Mouse (Mus musculus) embryonic facial prominence, embryonic 15.5 days (tissue): ENCODE measurements around the gene Inafm2. TPM values are rescaled to one million over a fixed set of nuclear protein-coding genes. Genes with fewer than 3 reads are reported as not detected.

Experiments
- ATAC-seq: fragments of 200-750 bp; cut with Nextera tagmentation; 2 replicates; pipeline ENCODE4 v1.8.0; 2017; ENCODE audit warnings: low read depth, moderate TSS enrichment; ENCODE audit not compliant: insufficient number of reproducible peaks, low FRiP score, low TSS enrichment
- H3K27ac ChIP-seq: fragments of 300-500 bp; sonication (generic); replicated peaks from 2 replicates; pipeline ENCODE4 v1.5.1; 2015; ENCODE audit warnings: mild to moderate bottlenecking, inconsistent platforms
- H3K27me3 ChIP-seq: fragments of 300-500 bp; sonication (generic); 2 replicates; pipeline ENCODE4 v1.6.1; 2015; ENCODE audit warnings: inconsistent platforms
- H3K36me3 ChIP-seq: fragments of 300-500 bp; sonication (generic); 2 replicates; pipeline ENCODE4 v1.6.1; 2015; ENCODE audit warnings: mild to moderate bottlenecking, inconsistent platforms
- H3K4me1 ChIP-seq: fragments of 300-500 bp; sonication (generic); 2 replicates; pipeline ENCODE4 v1.6.1; 2015; ENCODE audit warnings: inconsistent platforms
- H3K4me2 ChIP-seq: fragments of 300-500 bp; sonication (generic); replicated peaks from 2 replicates; pipeline ENCODE4 v1.6.1; 2015; ENCODE audit warnings: mild to moderate bottlenecking, inconsistent platforms
- H3K4me3 ChIP-seq: fragments of 300-500 bp; sonication (generic); replicated peaks from 2 replicates; pipeline ENCODE4 v1.5.1; 2015; ENCODE audit warnings: mild to moderate bottlenecking, inconsistent platforms
- H3K9ac ChIP-seq: fragments of 300-500 bp; sonication (generic); 2 replicates; pipeline ENCODE4 v1.6.1; 2015; ENCODE audit warnings: inconsistent platforms
- H3K9me3 ChIP-seq: fragments of 300-500 bp; sonication (generic); replicated peaks from 2 replicates; pipeline ENCODE4 v1.6.1; 2016; ENCODE audit warnings: inconsistent platforms
- WGBS: fragments of 180-500 bp; shearing (Covaris S2); methylation state at CpG from one replicate; pipeline ENCODE4 v1.1.7; 2015; 5-methylcytosine and 5-hydroxymethylcytosine counted together
- polyA plus RNA-seq: library from polyadenylated mRNA; unstranded; fragments of >200 nt; fragmentation: Nextera tagmentation; extraction: Ambion mirVana; gene quantifications from 2 replicates; pipeline ENCODE4 v1.2.1, GENCODE M21; 2015

The Inafm2 gene
- polyA plus RNA-seq, 1 experiment from 2014 or later = 15.9 TPM

- Histone ChIP-seq H3K27me3 (peaks cover 2% of the 10 kb centered on the region; the same call in 1 of the 2 replicates), H3K36me3 (no peaks in the 10 kb centered on the region), H3K4me3 (no peak overlapping the region), H3K9me3 (no peaks in the 10 kb centered on the region), H3K4me1 (peaks cover 18% of the 10 kb centered on the region), H3K4me2 (no peak overlapping the region), H3K27ac (no peak overlapping the region), H3K9ac (no peak overlapping the region)
- no peak for ATAC-seq
- 57% methylated on average over 2 of the region's 2 CpGs for WGBS
These were observed 30.7 kb downstream of the Inafm2 start for GRCm38 (mm10) chr2:118776295-118776694.

GRCm38 (mm10) chr2:118778418-118778817 lies 32.9 kb downstream of the Inafm2 start:
- Histone ChIP-seq H3K4me3 (no peak overlapping the region), H3K4me2 (no peak overlapping the region), H3K27me3 (peaks cover 8% of the 10 kb centered on the region; the same call in 1 of the 2 replicates), H3K36me3 (no peaks in the 10 kb centered on the region), H3K4me1 (peaks cover 18% of the 10 kb centered on the region), H3K27ac (no peak overlapping the region), H3K9ac (no peak overlapping the region), H3K9me3 (no peaks in the 10 kb centered on the region)
- no peak for ATAC-seq
- WGBS = 69% methylated on average over 4 of the region's 4 CpGs

GRCm38 (mm10) chr2:118779065-118779464 lies 33.5 kb downstream of the Inafm2 start:
- H3K36me3 ChIP-seq = no peaks in the 10 kb centered on the region
- peaks cover 18% of the 10 kb centered on the region for H3K4me1 ChIP-seq
- 0 out of 2 replicates have a peak overlapping the region, but pooled peaks have one; percentile 12 for H3K9ac ChIP-seq
- peaks cover 8% of the 10 kb centered on the region; the same call in 1 of the 2 replicates for H3K27me3 ChIP-seq
- H3K27ac ChIP-seq = no peak overlapping the region
- peak overlapping the region; percentile 39 for H3K4me3 ChIP-seq
- no peaks in the 10 kb centered on the region for H3K9me3 ChIP-seq
- WGBS = 13% methylated on average over 10 of the region's 10 CpGs
- peak overlapping the region; percentile 60 for H3K4me2 ChIP-seq
- ATAC-seq = no peak

GRCm38 (mm10) chr2:118779504-118780480 lies 34.2 kb downstream of the Inafm2 start, which contains the start of gene Disp2:
Gene Disp2, plus strand, starts transcription at chr2:118779719.
- 10% methylated on average over 39 of the region's 39 CpGs for WGBS
- peak; percentile 86 for ATAC-seq
- H3K9ac ChIP-seq = 0 out of 2 replicates have a peak within 1 kb of the TSS, but pooled peaks have one; percentile 12

GRCm38 (mm10) chr2:118781115-118781514 lies 35.6 kb downstream of the Inafm2 start:
- Histone ChIP-seq H3K4me2 (no peak overlapping the region), H3K4me3 (no peak overlapping the region), H3K36me3 (no peaks in the 10 kb centered on the region), H3K4me1 (peaks cover 13% of the 10 kb centered on the region), H3K27me3 (peaks cover 8% of the 10 kb centered on the region; the same call in 1 of the 2 replicates), H3K9me3 (no peaks in the 10 kb centered on the region), H3K27ac (no peak overlapping the region), H3K9ac (no peak overlapping the region)
- no peak for ATAC-seq
- WGBS = 61% methylated on average over 1 of the region's 1 CpGs

More at GRCm38 (mm10) chr2:118779504-118780480, 34.2 kb downstream of the Inafm2 start, which contains the start of gene Disp2:
- Histone ChIP-seq H3K36me3 (no peaks in the 10 kb centered on the region), H3K27me3 (peaks cover 8% of the 10 kb centered on the region; the same call in 1 of the 2 replicates), H3K27ac (no peak within 1 kb of the TSS), H3K4me1 (peaks cover 18% of the 10 kb centered on the region), H3K9me3 (no peaks in the 10 kb centered on the region), H3K4me2 (peak within 1 kb of the TSS; percentile 60), H3K4me3 (peak within 1 kb of the TSS; percentile 39)

GRCm38 (mm10) chr2:118782303-118782702 lies 36.7 kb downstream of the Inafm2 start:
- Histone ChIP-seq H3K27ac (no peak overlapping the region), H3K4me3 (no peak overlapping the region), H3K4me1 (peaks cover 13% of the 10 kb centered on the region), H3K36me3 (no peaks in the 10 kb centered on the region), H3K4me2 (no peak overlapping the region), H3K9ac (no peak overlapping the region), H3K9me3 (no peaks in the 10 kb centered on the region), H3K27me3 (peaks cover 8% of the 10 kb centered on the region; the same call in 1 of the 2 replicates)
- no peak for ATAC-seq
- WGBS = 56% methylated on average over 4 of the region's 4 CpGs

GRCm38 (mm10) chr2:118783093-118783492 lies 37.5 kb downstream of the Inafm2 start:
- ATAC-seq = no peak
- Histone ChIP-seq H3K9me3 (no peaks in the 10 kb centered on the region), H3K4me1 (peaks cover 13% of the 10 kb centered on the region), H3K36me3 (no peaks in the 10 kb centered on the region), H3K27ac (no peak overlapping the region), H3K4me3 (no peak overlapping the region), H3K4me2 (no peak overlapping the region), H3K27me3 (peaks cover 8% of the 10 kb centered on the region; the same call in 1 of the 2 replicates), H3K9ac (no peak overlapping the region)
- WGBS = 31% methylated on average over 5 of the region's 5 CpGs

- Histone ChIP-seq H3K4me1 (peaks cover 13% of the 10 kb centered on the region), H3K27me3 (peaks cover 8% of the 10 kb centered on the region; the same call in 1 of the 2 replicates), H3K4me2 (no peak overlapping the region), H3K9ac (no peak overlapping the region), H3K27ac (no peak overlapping the region), H3K9me3 (no peaks in the 10 kb centered on the region), H3K4me3 (no peak overlapping the region), H3K36me3 (no peaks in the 10 kb centered on the region)
- 90% methylated on average over 7 of the region's 7 CpGs for WGBS
- no peak for ATAC-seq
These were observed 38.1 kb downstream of the Inafm2 start for GRCm38 (mm10) chr2:118783663-118784062.

- Histone ChIP-seq H3K4me1 (peaks cover 12% of the 10 kb centered on the region), H3K9me3 (no peaks in the 10 kb centered on the region), H3K9ac (no peak overlapping the region), H3K36me3 (no peaks in the 10 kb centered on the region), H3K27me3 (peaks cover 4% of the 10 kb centered on the region), H3K27ac (no peak overlapping the region), H3K4me2 (no peak overlapping the region), H3K4me3 (no peak overlapping the region)
- 87% methylated on average over 5 of the region's 5 CpGs for WGBS
- ATAC-seq = no peak
These were observed 41.0 kb downstream of the Inafm2 start for GRCm38 (mm10) chr2:118786525-118786924.

GRCm38 (mm10) chr2:118789501-118789900 lies 43.9 kb downstream of the Inafm2 start:
- no peaks in the 10 kb centered on the region for H3K36me3 ChIP-seq
- 89% methylated on average over 11 of the region's 11 CpGs for WGBS
- no peak overlapping the region for H3K4me2 ChIP-seq
- no peak for ATAC-seq
- H3K27me3 ChIP-seq = no peaks in the 10 kb centered on the region; the same call in none of the 2 replicates
- peaks cover 12% of the 10 kb centered on the region for H3K4me1 ChIP-seq
- no peak overlapping the region for H3K27ac ChIP-seq
- no peak overlapping the region for H3K9ac ChIP-seq
- no peaks in the 10 kb centered on the region for H3K9me3 ChIP-seq
- no peak overlapping the region for H3K4me3 ChIP-seq

GRCm38 (mm10) chr2:118790221-118790550 lies 44.6 kb downstream of the Inafm2 start:
- ATAC-seq = no peak
- H3K9ac ChIP-seq = no peak overlapping the region
- no peak overlapping the region for H3K27ac ChIP-seq
- H3K4me1 ChIP-seq = peaks cover 12% of the 10 kb centered on the region
- H3K4me3 ChIP-seq = peak overlapping the region; percentile 10; the same call in 1 of the 2 replicates
- H3K27me3 ChIP-seq = no peaks in the 10 kb centered on the region; the same call in none of the 2 replicates
- H3K4me2 ChIP-seq = peak overlapping the region; percentile 41
- H3K36me3 ChIP-seq = no peaks in the 10 kb centered on the region
- 57% methylated on average over 12 of the region's 12 CpGs for WGBS
- no peaks in the 10 kb centered on the region for H3K9me3 ChIP-seq
